Mouse (Mus musculus) stomach, postnatal 0 days (tissue): ENCODE measurements around the gene 1500009C09Rik.

ENCODE experiments used
- CTCF ChIP-seq: IDR thresholded peaks from 2 replicates; pipeline ENCODE4 v1.5.1; 2016; ENCODE audit warnings: antibody characterized with exemption, low read depth, mild to moderate bottlenecking, moderate library complexity
- EP300 ChIP-seq: optimal IDR thresholded peaks from 2 replicates; pipeline ENCODE3; 2016; ENCODE audit warnings: antibody characterized with exemption

DNA sequence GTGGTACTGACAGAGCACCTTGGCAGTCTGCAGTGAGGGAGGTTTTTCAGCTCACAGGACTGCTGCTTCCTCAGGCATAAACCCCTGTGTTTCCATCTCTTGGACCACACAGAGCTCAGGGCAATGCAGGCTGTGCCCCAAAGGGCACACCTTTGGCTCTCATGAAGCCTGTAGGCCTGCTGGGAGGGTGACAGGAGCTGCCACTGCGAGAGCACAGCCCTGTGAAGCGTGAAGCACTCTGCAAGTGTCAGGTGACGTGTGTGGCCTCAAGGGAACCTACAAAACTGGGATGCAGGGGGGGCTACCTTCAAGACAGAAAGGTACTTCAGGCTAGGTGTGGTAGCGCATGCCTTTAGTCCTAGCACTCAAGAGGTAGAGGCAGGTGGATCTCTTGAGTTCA is 19.5 kb upstream of the 1500009C09Rik start:
- TF ChIP-seq CTCF (no peak), EP300 (no peak)
